Mouse (Mus musculus) small intestine, adult 2 months (tissue): ENCODE results near the gene 2700049A03Rik. TPM values are rescaled to one million over a fixed set of nuclear protein-coding genes. Genes with fewer than 3 reads are reported as not detected.

Experiments
- H3K27ac ChIP-seq: fragments of 200-500 bp; 2 replicates; pipeline ENCODE4 v1.5.1; 2012; ENCODE audit warnings: low read depth, low read length, control low read depth, inconsistent platforms; ENCODE audit not compliant: insufficient read depth
- H3K27me3 ChIP-seq: fragments of 200-500 bp; 2 replicates; pipeline ENCODE4 v1.6.1; 2012; ENCODE audit warnings: mild to moderate bottlenecking, moderate library complexity, low read length, inconsistent platforms; ENCODE audit not compliant: control insufficient read depth, insufficient read depth
- H3K36me3 ChIP-seq: fragments of 200-500 bp; 2 replicates; pipeline ENCODE4 v1.6.1; 2012; ENCODE audit warnings: mild to moderate bottlenecking, low read length, control low read depth, inconsistent platforms; ENCODE audit not compliant: control insufficient read depth, insufficient read depth
- H3K4me1 ChIP-seq: fragments of 200-500 bp; 2 replicates; pipeline ENCODE4 v1.6.1; 2012; ENCODE audit warnings: low read length, inconsistent platforms, mixed read lengths; ENCODE audit not compliant: control insufficient read depth, insufficient read depth, insufficient read length
- H3K4me3 ChIP-seq: fragments of 200-500 bp; 2 replicates; pipeline ENCODE4 v1.5.1; 2012; ENCODE audit warnings: low read depth, mild to moderate bottlenecking, control low read depth, inconsistent platforms, low read length, moderate library complexity
- CTCF ChIP-seq: fragments of 200-500 bp; IDR thresholded peaks from 2 replicates; pipeline ENCODE4 v1.5.1; 2012; ENCODE audit warnings: low read depth, mild to moderate bottlenecking, control low read depth, inconsistent platforms, low read length, moderate library complexity, mixed read lengths; ENCODE audit not compliant: insufficient replicate concordance, insufficient read length; ENCODE audit errors: extremely low read depth
- POLR2A ChIP-seq: fragments of 200-500 bp; IDR thresholded peaks from 2 replicates; pipeline ENCODE4 v1.6.1; 2012; ENCODE audit warnings: low read depth, mild to moderate bottlenecking, control low read depth, inconsistent platforms, low read length, moderate library complexity
- WGBS: fragments of 180-500 bp; shearing (Covaris S2); methylation state at CpG from one replicate; pipeline ENCODE4 v1.1.7; 2018; 5-methylcytosine and 5-hydroxymethylcytosine counted together
- polyA plus RNA-seq: library from polyadenylated mRNA; depleted of rRNA; stranded (reverse); fragments of >200 nt; gene quantifications from 2 replicates; pipeline ENCODE4 v1.2.3, GENCODE M21; 2012; rRNA removed

2700049A03Rik gene
- polyA plus RNA-seq, 1 experiment: 1.2 TPM

- H3K27me3 ChIP-seq: no peaks in the 10 kb centered on the region
- no peaks in the 10 kb centered on the region for H3K36me3 ChIP-seq
- TF ChIP-seq POLR2A (no peak), CTCF (no peak)
- H3K4me3 ChIP-seq: no peak overlapping the region
- no peaks in the 10 kb centered on the region for H3K4me1 ChIP-seq
- no peak overlapping the region for H3K27ac ChIP-seq
Observed at GRCm38 (mm10) chr12:71285399-71285798, 148.8 kb downstream of the 2700049A03Rik start.

- H3K4me1 ChIP-seq: no peaks in the 10 kb centered on the region
- H3K27ac ChIP-seq: no peak overlapping the region
- WGBS: 80% methylated on average over 2 of the region's 2 CpGs
- H3K4me3 ChIP-seq: no peak overlapping the region
- no peaks in the 10 kb centered on the region for H3K36me3 ChIP-seq
- TF ChIP-seq CTCF: no peak
- TF ChIP-seq POLR2A: no peak
- H3K27me3 ChIP-seq: no peaks in the 10 kb centered on the region
Observed at GRCm38 (mm10) chr12:71290460-71290859, 153.8 kb downstream of the 2700049A03Rik start.

Other genes with a start within 250 kb of the 2700049A03Rik start
- gene Actr10, start 199.0 kb upstream of the 2700049A03Rik start, polyA plus RNA-seq: 2.9 and 6.4 TPM in 2 replicates
- gene Psma3, start 162.2 kb upstream of the 2700049A03Rik start, polyA plus RNA-seq: 4.4 and 7.1 TPM in 2 replicates
- gene Arid4a, start 120.9 kb upstream of the 2700049A03Rik start, polyA plus RNA-seq: 2.3 and 2.4 TPM in 2 replicates
- not detected in 2 replicates for gene Tomm20l, start 25.4 kb upstream of the 2700049A03Rik start, polyA plus RNA-seq
- gene Timm9, start 164 bp upstream of the 2700049A03Rik start, polyA plus RNA-seq: 7.4 and 7.9 TPM in 2 replicates
- 3.1 and 4.2 TPM in 2 replicates for gene Dact1, start 173.0 kb downstream of the 2700049A03Rik start, polyA plus RNA-seq